Comparison of ENCODE assay signal across 25 mouse cellular contexts in genomic region chr2:119242548-119242947, GRCm38 (mm10). TPM values are rescaled to one million over a fixed set of nuclear protein-coding genes. Genes with fewer than 3 reads are reported as not detected.
DNase-seq lines count a peak whose midpoint lies in the region; ATAC-seq and TF ChIP-seq lines count a peak whose summit lies in the region.
"Had no signal": no experiment of that assay in that cellular context is flagged by ENCODE, and none has a peak within 500 bp of the region (broad histone marks: within the 10 kb centered on the region; RNA-seq: fewer than 3 reads in every experiment).

No protein-coding gene starts in this region.

- no peak; the same call in 1 of the 2 replicates for TF ChIP-seq POLR2A in small intestine, adult 2 months (IDR thresholded peaks at IDR 0.05; ENCODE audit: low read depth, low read length)

- H3K27me3 ChIP-seq in kidney, postnatal 0 days (ENCODE audit: insufficient read depth, low read length), result 0 out of 2 replicates have a peak, but pooled peaks cover 7% of the 10 kb centered on the region
- no peaks in the 10 kb centered on the region for H3K27me3 ChIP-seq in small intestine, adult 2 months (ENCODE audit: control insufficient read depth, insufficient read depth, low read length)
- H3K27me3 ChIP-seq in hindbrain, embryonic 13.5 days, result peaks cover 35% of the 10 kb centered on the region
- H3K27me3 ChIP-seq in heart, embryonic 11.5 days (ENCODE audit: control insufficient read depth, insufficient read depth, low read length), result peaks cover 27% of the 10 kb centered on the region

- H3K4me3 ChIP-seq in kidney, postnatal 0 days (replicated peaks; ENCODE audit: low read depth, low read length), result no peak overlapping the region
- peak overlapping the region; percentile 34 for H3K4me3 ChIP-seq in small intestine, adult 2 months (ENCODE audit: low read depth, low read length)
- H3K4me3 ChIP-seq in hindbrain, embryonic 13.5 days, result no peak overlapping the region
- H3K4me3 ChIP-seq in heart, embryonic 11.5 days (ENCODE audit: low read depth, low read length), result no peak overlapping the region
- H3K4me3 ChIP-seq: embryonic facial prominence, embryonic 15.5 days; gastrocnemius, adult 2 months; left cerebral cortex, adult 2 months; liver, embryonic 15.5 days had no signal

- H3K4me1 ChIP-seq in kidney, postnatal 0 days (replicated peaks; ENCODE audit: insufficient read depth, low read length), result no peaks in the 10 kb centered on the region; the same call in 1 of the 2 replicates
- H3K4me1 ChIP-seq in small intestine, adult 2 months (ENCODE audit: control insufficient read depth, insufficient read depth, insufficient read length, low read length), result peaks cover 20% of the 10 kb centered on the region
- H3K4me1 ChIP-seq in hindbrain, embryonic 13.5 days (replicated peaks), result peaks cover 7% of the 10 kb centered on the region
- peaks cover 2% of the 10 kb centered on the region; the same call in 1 of the 2 replicates for H3K4me1 ChIP-seq in heart, embryonic 11.5 days (ENCODE audit: control insufficient read depth, insufficient read depth, low read length)

- H3K27ac ChIP-seq in kidney, postnatal 0 days, result peak overlapping the region; percentile 50; the same call in 1 of the 2 replicates
- peak overlapping the region; percentile 87 for H3K27ac ChIP-seq in small intestine, adult 2 months (ENCODE audit: insufficient read depth, low read depth, low read length)
- no peak overlapping the region for H3K27ac ChIP-seq in hindbrain, embryonic 13.5 days
- no peak overlapping the region for H3K27ac ChIP-seq in heart, embryonic 11.5 days (ENCODE audit: low read depth, low read length)
- H3K27ac ChIP-seq: embryonic facial prominence, embryonic 15.5 days; gastrocnemius, adult 2 months; left cerebral cortex, adult 2 months; liver, embryonic 15.5 days; macrophage had no signal

- no peak overlapping the region for H3K4me2 ChIP-seq in kidney, postnatal 0 days (ENCODE audit: low read length)
- H3K4me2 ChIP-seq in hindbrain, embryonic 13.5 days, result no peak overlapping the region
- no peak overlapping the region for H3K4me2 ChIP-seq in heart, embryonic 11.5 days
- H3K4me2 ChIP-seq: embryonic facial prominence, embryonic 15.5 days; liver, embryonic 15.5 days had no signal

- H3K9me3 ChIP-seq in kidney, postnatal 0 days (replicated peaks; ENCODE audit: low read length), result no peaks in the 10 kb centered on the region
- H3K9me3 ChIP-seq in hindbrain, embryonic 13.5 days, result no peaks in the 10 kb centered on the region
- H3K9me3 ChIP-seq in heart, embryonic 11.5 days (replicated peaks; ENCODE audit: control insufficient read depth, low read length), result no peaks in the 10 kb centered on the region
- H3K9me3 ChIP-seq: embryonic facial prominence, embryonic 15.5 days; liver, embryonic 15.5 days had no signal

- 48% methylated on average over 9 of the region's 9 CpGs for WGBS in kidney, postnatal 0 days
- 21% methylated on average over 9 of the region's 9 CpGs for WGBS in small intestine, adult 2 months
- 84% methylated on average over 9 of the region's 9 CpGs for WGBS in hindbrain, embryonic 13.5 days
- 68% methylated on average over 9 of the region's 9 CpGs for WGBS in heart, embryonic 11.5 days (ENCODE audit: insufficient replicate concordance)

- no peaks in the 10 kb centered on the region for H3K36me3 ChIP-seq in kidney, postnatal 0 days (ENCODE audit: insufficient read depth, low read length)
- peaks cover 61% of the 10 kb centered on the region for H3K36me3 ChIP-seq in small intestine, adult 2 months (ENCODE audit: control insufficient read depth, insufficient read depth, low read length)
- no peaks in the 10 kb centered on the region for H3K36me3 ChIP-seq in hindbrain, embryonic 13.5 days
- H3K36me3 ChIP-seq in heart, embryonic 11.5 days (ENCODE audit: control insufficient read depth, insufficient read depth, low read length), result no peaks in the 10 kb centered on the region
- H3K36me3 ChIP-seq: embryonic facial prominence, embryonic 15.5 days; liver, embryonic 15.5 days had no signal

- peak; percentile 27 for DNase-seq in NIH3T3 (ENCODE audit: low read depth)
- DNase-seq in kidney, adult 18-20 months, result peak; percentile 53
- DNase-seq in kidney, postnatal 0 days (ENCODE audit: low spot score), result peak; percentile 22
- DNase-seq in lung, postnatal 36 days, result no peak
- DNase-seq: adrenal gland, postnatal 10 days; cerebellum, adult 9-11 months; gastrocnemius, adult 2 months; heart, postnatal 4 days; layer of hippocampus, adult 9-11 months; left cerebral cortex, postnatal 4 days; liver; thymus, adult 18-20 months; thymus, postnatal 36 days had no signal

- no peak overlapping the region for H3K9ac ChIP-seq in kidney, postnatal 0 days (ENCODE audit: low read depth, low read length)
- no peak overlapping the region for H3K9ac ChIP-seq in hindbrain, embryonic 13.5 days
- no peak overlapping the region for H3K9ac ChIP-seq in heart, embryonic 11.5 days (ENCODE audit: low read depth, low read length)
- H3K9ac ChIP-seq: embryonic facial prominence, embryonic 15.5 days; liver, embryonic 15.5 days had no signal

- TF ChIP-seq CTCF in kidney, postnatal 0 days (IDR thresholded peaks at IDR 0.05; ENCODE audit: low read depth), result no peak
- TF ChIP-seq CTCF in small intestine, adult 2 months (IDR thresholded peaks at IDR 0.05; ENCODE audit: extremely low read depth, insufficient read length, insufficient replicate concordance, low read depth, low read length), result no peak

- peak; percentile 87 for ATAC-seq in kidney, postnatal 0 days (replicated peaks; ENCODE audit: low FRiP score, low read depth)
- ATAC-seq in hindbrain, embryonic 13.5 days (ENCODE audit: low FRiP score), result no peak
- no peak for ATAC-seq in heart, embryonic 11.5 days (replicated peaks; ENCODE audit: insufficient number of reproducible peaks, low FRiP score, low TSS enrichment)
- ATAC-seq: activated CD4-positive, CD25-positive, alpha-beta regulatory T cell, adult 4 months; forebrain, embryonic 14.5 days; hindbrain, embryonic 16.5 days had no signal

RNA-seq across cellular contexts. Expression of gene Spint1, which starts 5.4 kb away (rescaled TPM):
- polyA plus RNA-seq in kidney, postnatal 0 days (2015; fragmentation: Nextera tagmentation; extraction: Ambion mirVana), result 62.3 and 62.7 TPM in 2 replicates
- polyA plus RNA-seq in small intestine, adult 2 months (2012; rRNA removed), result 139 and 367 TPM in 2 replicates
- polyA plus RNA-seq in hindbrain, embryonic 13.5 days (2015; fragmentation: Nextera tagmentation; extraction: Ambion mirVana), result 0.72 and 0.99 TPM in 2 replicates
- polyA plus RNA-seq in heart, embryonic 11.5 days (2014; fragmentation: Nextera tagmentation; extraction: Ambion mirVana), result 0.83 and 1.1 TPM in 2 replicates
- polyA plus RNA-seq: activated CD4-positive, CD25-positive, alpha-beta regulatory T cell, adult 4 months had no signal

RNA-seq across cellular contexts. Expression of gene Ppp1r14d, which starts 12.8 kb away (rescaled TPM):
- polyA plus RNA-seq in kidney, postnatal 0 days (2015; fragmentation: Nextera tagmentation; extraction: Ambion mirVana), result 1.0 and 1.5 TPM in 2 replicates
- 124 and 296 TPM in 2 replicates for polyA plus RNA-seq in small intestine, adult 2 months (2012; rRNA removed)
- not detected in 2 replicates for polyA plus RNA-seq in hindbrain, embryonic 13.5 days (2015; fragmentation: Nextera tagmentation; extraction: Ambion mirVana)
- polyA plus RNA-seq in heart, embryonic 11.5 days (2014; fragmentation: Nextera tagmentation; extraction: Ambion mirVana), result not detected in 2 replicates
- polyA plus RNA-seq: activated CD4-positive, CD25-positive, alpha-beta regulatory T cell, adult 4 months; forebrain, embryonic 14.5 days; frontal cortex, adult 2 months; hindbrain, embryonic 16.5 days; liver, embryonic 15.5 days; macrophage; midbrain, postnatal 0 days had no signal

RNA-seq across cellular contexts. Expression of gene Rhov, which starts 28.5 kb away (rescaled TPM):
- polyA plus RNA-seq in kidney, postnatal 0 days (2015; fragmentation: Nextera tagmentation; extraction: Ambion mirVana), result 3.5 and 3.6 TPM in 2 replicates
- polyA plus RNA-seq in small intestine, adult 2 months (2012; rRNA removed), result 2.1 and 3.0 TPM in 2 replicates
- 21.2 and 23.4 TPM in 2 replicates for polyA plus RNA-seq in hindbrain, embryonic 13.5 days (2015; fragmentation: Nextera tagmentation; extraction: Ambion mirVana)
- polyA plus RNA-seq in heart, embryonic 11.5 days (2014; fragmentation: Nextera tagmentation; extraction: Ambion mirVana), result not detected in 2 replicates
- polyA plus RNA-seq: activated CD4-positive, CD25-positive, alpha-beta regulatory T cell, adult 4 months had no signal

RNA-seq across cellular contexts. Expression of gene Dnajc17, which starts 34.0 kb away (rescaled TPM):
- 15.1 and 16.8 TPM in 2 replicates for polyA plus RNA-seq in kidney, postnatal 0 days (2015; fragmentation: Nextera tagmentation; extraction: Ambion mirVana)
- 1.5 and 2.9 TPM in 2 replicates for polyA plus RNA-seq in small intestine, adult 2 months (2012; rRNA removed)
- polyA plus RNA-seq in hindbrain, embryonic 13.5 days (2015; fragmentation: Nextera tagmentation; extraction: Ambion mirVana), result 25.0 and 27.3 TPM in 2 replicates
- 13.5 and 18.4 TPM in 2 replicates for polyA plus RNA-seq in heart, embryonic 11.5 days (2014; fragmentation: Nextera tagmentation; extraction: Ambion mirVana)

RNA-seq across cellular contexts. Expression of gene Zfyve19, which starts 34.1 kb away (rescaled TPM):
- polyA plus RNA-seq in kidney, postnatal 0 days (2015; fragmentation: Nextera tagmentation; extraction: Ambion mirVana), result 41.9 and 44.0 TPM in 2 replicates
- polyA plus RNA-seq in small intestine, adult 2 months (2012; rRNA removed), result 20.2 and 46.7 TPM in 2 replicates
- polyA plus RNA-seq in hindbrain, embryonic 13.5 days (2015; fragmentation: Nextera tagmentation; extraction: Ambion mirVana), result 57.5 and 59.7 TPM in 2 replicates
- 30.4 and 37.0 TPM in 2 replicates for polyA plus RNA-seq in heart, embryonic 11.5 days (2014; fragmentation: Nextera tagmentation; extraction: Ambion mirVana)

Comparison
In these comparisons a context has a peak if more than half of its experiments do, and no peak if none do; other contexts are left out.
1. H3K27ac ChIP-seq: peak in kidney, postnatal 0 days (single experiment) and small intestine, adult 2 months (single experiment); none in hindbrain, embryonic 13.5 days (single experiment) and heart, embryonic 11.5 days (single experiment).
2. RNA of gene Spint1, which starts 5.4 kb away (polyA plus RNA-seq): 139 to 367 TPM in small intestine, adult 2 months and 62.3 to 62.7 TPM in kidney, postnatal 0 days; 0.83 to 1.1 TPM in heart, embryonic 11.5 days and 0.72 to 0.99 TPM in hindbrain, embryonic 13.5 days; every median in the first group is over 10 times any median in the second.
3. RNA of gene Ppp1r14d, which starts 12.8 kb away (polyA plus RNA-seq): 124 to 296 TPM in small intestine, adult 2 months; 1.0 to 1.5 TPM in kidney, postnatal 0 days, not detected in heart, embryonic 11.5 days and not detected in hindbrain, embryonic 13.5 days; every median in the first group is over 10 times any median in the second.